Mouse (Mus musculus) cortical plate, adult 2 months (tissue): ENCODE results near the gene Lamb3.

Experiments used
- CTCF ChIP-seq: fragments of 200-500 bp; IDR thresholded peaks from 2 replicates; pipeline ENCODE4 v1.5.1; 2011; ENCODE audit warnings: mild to moderate bottlenecking, control low read depth, low read length; ENCODE audit not compliant: insufficient read depth; ENCODE audit errors: extremely low read depth
- POLR2A ChIP-seq: fragments of 200-500 bp; IDR thresholded peaks from 2 replicates; pipeline ENCODE4 v1.6.1; 2011; ENCODE audit warnings: mild to moderate bottlenecking, low read length, control low read depth; ENCODE audit not compliant: insufficient read depth; ENCODE audit errors: extremely low read depth

DNA sequence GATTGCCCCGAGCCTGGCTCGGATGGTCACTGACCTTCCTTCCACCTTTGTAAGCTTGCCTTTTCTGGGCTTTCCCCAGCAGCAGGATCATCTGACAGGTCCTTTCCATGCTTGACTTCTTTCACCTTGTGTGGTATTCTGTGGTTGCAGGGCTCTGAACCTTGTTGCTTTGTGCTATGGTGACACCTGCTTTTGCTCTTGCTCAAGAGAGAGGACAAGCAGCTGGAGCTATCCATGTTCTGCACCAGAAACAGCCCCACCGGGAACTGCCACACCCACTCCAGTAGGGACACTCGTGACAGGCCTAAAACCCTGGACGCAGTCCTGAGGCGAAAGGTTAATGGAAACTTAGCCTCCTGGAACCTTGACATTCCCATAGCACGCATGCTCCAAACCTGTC lies 43.9 kb downstream of the Lamb3 start:
- TF ChIP-seq CTCF (no peak), POLR2A (no peak)
